Mouse (Mus musculus): Measurements from ENCODE around the gene Lat. TPM values are rescaled to one million over a fixed set of nuclear protein-coding genes. Genes with fewer than 3 reads are reported as not detected.
A peak's percentile ranks its signal among the peaks of the same experiment; 100 is the strongest.

The Lat gene
- polyA plus RNA-seq, 1 experiment from 2014 or later, result 1.0 TPM

DNA sequence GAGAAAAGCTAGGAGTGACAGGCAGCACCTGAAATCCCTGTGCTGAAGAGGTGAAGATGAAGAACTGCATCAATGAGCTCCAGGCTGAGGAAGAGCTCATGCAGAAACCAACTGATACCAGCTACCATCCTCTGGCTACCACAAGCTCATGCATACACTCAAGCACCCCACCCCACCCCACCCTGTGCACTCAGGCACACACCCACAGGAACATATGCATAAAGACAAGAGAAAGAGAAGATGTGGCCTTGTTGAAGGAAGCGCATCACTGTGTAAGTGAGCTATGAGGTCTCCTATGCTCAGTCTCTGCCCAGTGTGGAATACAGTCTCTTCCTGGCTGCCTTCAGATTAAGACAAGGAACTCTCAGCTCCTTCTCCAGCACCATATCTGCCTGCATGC is 18.8 kb upstream of the Lat start:
- Histone ChIP-seq H3K27ac (no peak overlapping the region), H3K4me3 (ENCODE audit: inconsistent target) (no peak overlapping the region), H3K79me2 (ENCODE audit: inconsistent target) (no peaks in the 10 kb centered on the region), H3K36me3 (ENCODE audit: inconsistent target) (peaks cover 34% of the 10 kb centered on the region; the same call in 1 of the 2 replicates)
- 100% methylated on average over 1 of the region's 1 CpGs for WGBS (ENCODE audit: missing documents)

GRCm38 (mm10) chr7:126383565-126383964 is 14.2 kb upstream of the Lat start:
- no peaks in the 10 kb centered on the region for H3K79me2 ChIP-seq (ENCODE audit: inconsistent target)
- H3K36me3 ChIP-seq (ENCODE audit: inconsistent target), result peaks cover 24% of the 10 kb centered on the region; the same call in 1 of the 2 replicates
- H3K4me3 ChIP-seq (ENCODE audit: inconsistent target), result no peak overlapping the region
- WGBS (ENCODE audit: missing documents), result 89% methylated on average over 5 of the region's 5 CpGs
- H3K27ac ChIP-seq, result no peak overlapping the region

- Histone ChIP-seq H3K27ac (peak within 1 kb of the TSS; percentile 88), H3K4me3 (ENCODE audit: inconsistent target) (peak within 1 kb of the TSS; percentile 100), H3K36me3 (ENCODE audit: inconsistent target) (peaks cover 15% of the 10 kb centered on the region), H3K79me2 (ENCODE audit: inconsistent target) (peaks cover 37% of the 10 kb centered on the region)
- 0% methylated on average over 33 of the region's 33 CpGs for WGBS (ENCODE audit: missing documents)
Measured at GRCm38 (mm10) chr7:126377278-126378158, 8.1 kb upstream of the Lat start, which contains the start of gene Spns1. TSS of gene Spns1 (minus strand) at chr7:126377450.

DNA sequence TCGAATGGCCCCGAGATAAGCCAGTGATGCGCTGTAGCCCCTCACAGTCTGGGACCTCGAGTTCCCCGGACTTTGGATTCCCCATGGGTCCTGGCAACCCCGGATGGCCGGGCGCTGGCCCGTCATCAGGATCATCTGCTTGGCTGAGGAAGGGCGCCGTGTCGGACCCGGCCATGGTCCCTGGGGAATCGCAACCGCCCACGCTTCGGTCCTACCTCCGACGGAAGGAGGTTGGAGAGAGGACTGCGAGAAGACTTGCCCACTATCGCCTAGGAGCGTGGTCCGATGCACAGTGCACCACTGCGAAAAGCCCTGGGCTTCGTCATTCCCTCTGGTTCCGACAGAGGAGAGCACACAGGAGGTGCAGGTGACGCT is 7.5 kb upstream of the Lat start:
- Histone ChIP-seq H3K4me3 (ENCODE audit: inconsistent target) (peak overlapping the region; percentile 100), H3K36me3 (ENCODE audit: inconsistent target) (peaks cover 21% of the 10 kb centered on the region), H3K79me2 (ENCODE audit: inconsistent target) (peaks cover 37% of the 10 kb centered on the region), H3K27ac (peak overlapping the region; percentile 88)
- under 1% methylated on average over 27 of the region's 27 CpGs for WGBS (ENCODE audit: missing documents)

DNA sequence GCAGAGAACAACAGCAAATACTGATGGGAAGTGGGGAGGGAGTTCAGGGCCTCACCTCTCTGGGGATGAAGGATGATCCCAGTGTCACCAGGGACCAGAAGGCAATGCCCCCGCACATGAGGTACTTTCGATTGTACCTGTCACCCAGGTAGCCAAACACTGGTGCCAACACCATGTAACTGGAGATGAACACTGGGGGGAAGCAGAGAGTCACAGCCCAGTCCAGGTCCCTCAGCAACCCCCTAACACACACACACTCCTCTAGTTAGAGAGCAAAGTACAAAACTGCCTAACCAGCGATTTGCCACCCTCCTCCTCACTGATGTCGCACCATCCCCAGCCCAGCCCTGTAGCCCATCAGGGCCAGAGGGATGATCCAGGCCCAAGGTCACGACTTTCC is 5.6 kb upstream of the Lat start:
- Histone ChIP-seq H3K79me2 (ENCODE audit: inconsistent target) (peaks cover 37% of the 10 kb centered on the region), H3K36me3 (ENCODE audit: inconsistent target) (peaks cover 38% of the 10 kb centered on the region), H3K4me3 (ENCODE audit: inconsistent target) (no peak overlapping the region), H3K27ac (no peak overlapping the region)
- WGBS (ENCODE audit: missing documents), result 91% methylated on average over 5 of the region's 5 CpGs

- no peak overlapping the region for H3K4me3 ChIP-seq (ENCODE audit: inconsistent target)
- H3K27ac ChIP-seq, result no peak overlapping the region
- H3K36me3 ChIP-seq (ENCODE audit: inconsistent target), result peaks cover 43% of the 10 kb centered on the region
- WGBS (ENCODE audit: missing documents), result 76% methylated on average over 3 of the region's 6 CpGs
- H3K79me2 ChIP-seq (ENCODE audit: inconsistent target), result peaks cover 37% of the 10 kb centered on the region
Measured at GRCm38 (mm10) chr7:126374526-126374925, 5.2 kb upstream of the Lat start.

- Histone ChIP-seq H3K4me3 (ENCODE audit: inconsistent target) (no peak overlapping the region), H3K79me2 (ENCODE audit: inconsistent target) (peaks cover 37% of the 10 kb centered on the region), H3K36me3 (ENCODE audit: inconsistent target) (peaks cover 43% of the 10 kb centered on the region), H3K27ac (no peak overlapping the region)
- 93% methylated on average over 9 of the region's 9 CpGs for WGBS (ENCODE audit: missing documents)
Measured at GRCm38 (mm10) chr7:126373007-126373406, 3.6 kb upstream of the Lat start.

DNA sequence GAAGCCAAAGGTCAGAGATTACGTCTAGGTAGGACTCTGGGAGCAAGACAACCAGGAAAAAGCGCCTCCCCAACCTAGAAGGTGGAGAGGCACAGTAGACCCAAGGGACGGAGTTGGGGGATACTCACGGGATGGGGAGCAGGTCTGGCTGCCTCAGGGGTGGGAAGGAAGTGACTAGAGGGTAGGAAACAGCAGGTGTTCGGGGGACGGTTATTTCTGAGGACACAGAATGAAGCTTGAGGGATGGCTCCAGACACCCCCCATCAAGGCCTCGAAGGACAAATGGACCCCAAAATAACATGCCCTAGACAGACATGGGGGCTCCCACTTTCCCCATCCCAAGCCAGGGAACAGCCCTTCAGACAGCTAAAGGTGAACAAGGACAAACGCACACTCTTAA is 1.0 kb downstream of the Lat start:
- no peak overlapping the region for H3K4me3 ChIP-seq (ENCODE audit: inconsistent target)
- 69% methylated on average over 8 of the region's 8 CpGs for WGBS (ENCODE audit: missing documents)
- H3K27ac ChIP-seq, result no peak overlapping the region
- H3K36me3 ChIP-seq (ENCODE audit: inconsistent target), result peaks cover 41% of the 10 kb centered on the region
- H3K79me2 ChIP-seq (ENCODE audit: inconsistent target), result no peaks in the 10 kb centered on the region

GRCm38 (mm10) chr7:126367636-126368035 is 1.7 kb downstream of the Lat start:
- 84% methylated on average over 10 of the region's 10 CpGs for WGBS (ENCODE audit: missing documents)

DNA sequence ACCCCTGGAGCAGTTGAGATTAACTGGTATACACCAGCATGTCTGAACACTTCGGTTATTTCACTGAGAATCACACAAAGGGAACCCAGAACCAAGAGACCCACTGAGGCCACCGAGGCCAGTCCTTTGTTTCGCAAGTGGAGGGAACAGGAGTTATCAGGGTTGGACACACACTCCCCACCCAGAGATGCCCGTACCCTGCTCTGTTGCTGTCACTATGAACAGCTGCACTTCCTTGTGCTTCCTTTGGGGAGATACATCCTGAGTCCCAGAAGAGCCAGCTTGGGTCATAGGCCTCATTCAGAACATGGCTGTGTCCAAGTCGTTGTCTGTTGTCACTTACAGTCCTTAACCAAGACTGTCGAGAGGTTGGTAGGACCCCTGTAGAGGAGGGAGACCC is 6.3 kb downstream of the Lat start:
- 84% methylated on average over 6 of the region's 6 CpGs for WGBS (ENCODE audit: missing documents)
- Histone ChIP-seq H3K27ac (no peak overlapping the region), H3K36me3 (ENCODE audit: inconsistent target) (peaks cover 4% of the 10 kb centered on the region; the same call in 1 of the 2 replicates), H3K4me3 (ENCODE audit: inconsistent target) (no peak overlapping the region), H3K79me2 (ENCODE audit: inconsistent target) (no peaks in the 10 kb centered on the region)

More at GRCm38 (mm10) chr7:126367636-126368035, 1.7 kb downstream of the Lat start:
- Histone ChIP-seq H3K27ac (no peak overlapping the region), H3K4me3 (ENCODE audit: inconsistent target) (no peak overlapping the region), H3K36me3 (ENCODE audit: inconsistent target) (peaks cover 34% of the 10 kb centered on the region), H3K79me2 (ENCODE audit: inconsistent target) (no peaks in the 10 kb centered on the region)

- Histone ChIP-seq H3K27ac (no peak overlapping the region), H3K4me3 (ENCODE audit: inconsistent target) (no peak overlapping the region), H3K36me3 (ENCODE audit: inconsistent target) (no peaks in the 10 kb centered on the region; the same call in 1 of the 2 replicates), H3K79me2 (ENCODE audit: inconsistent target) (no peaks in the 10 kb centered on the region)
- 94% methylated on average over 13 of the region's 13 CpGs for WGBS (ENCODE audit: missing documents)
Measured at GRCm38 (mm10) chr7:126359049-126359448, 10.3 kb downstream of the Lat start.

DNA sequence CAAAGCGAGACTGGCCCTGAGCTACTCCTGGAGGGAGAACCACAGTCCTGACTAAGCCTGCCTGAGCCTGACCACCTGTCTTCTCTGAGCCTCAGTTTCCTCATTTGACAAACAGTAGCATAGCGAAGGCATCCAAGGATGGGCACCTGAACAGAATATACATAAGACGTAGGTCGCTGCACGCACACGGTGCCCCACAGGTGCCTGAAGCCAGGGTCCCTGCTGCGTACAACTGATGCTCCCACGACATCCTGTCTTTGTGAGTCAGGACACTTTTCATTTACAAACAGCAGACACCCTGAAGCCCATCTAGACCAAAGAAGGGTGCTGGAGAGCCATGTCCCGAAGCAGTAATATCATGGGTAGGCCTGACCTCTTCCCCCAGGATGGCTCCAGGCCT is 11.0 kb downstream of the Lat start:
- no peak overlapping the region for H3K4me3 ChIP-seq (ENCODE audit: inconsistent target)
- H3K79me2 ChIP-seq (ENCODE audit: inconsistent target), result no peaks in the 10 kb centered on the region
- 95% methylated on average over 9 of the region's 9 CpGs for WGBS (ENCODE audit: missing documents)
- no peaks in the 10 kb centered on the region for H3K36me3 ChIP-seq (ENCODE audit: inconsistent target)
- H3K27ac ChIP-seq, result no peak overlapping the region

GRCm38 (mm10) chr7:126357838-126358237 is 11.5 kb downstream of the Lat start:
- WGBS (ENCODE audit: missing documents), result 86% methylated on average over 5 of the region's 6 CpGs
- no peak overlapping the region for H3K4me3 ChIP-seq (ENCODE audit: inconsistent target)
- no peaks in the 10 kb centered on the region for H3K79me2 ChIP-seq (ENCODE audit: inconsistent target)
- H3K27ac ChIP-seq, result no peak overlapping the region
- no peaks in the 10 kb centered on the region for H3K36me3 ChIP-seq (ENCODE audit: inconsistent target)

GRCm38 (mm10) chr7:126356793-126357591 is 12.4 kb downstream of the Lat start:
- Histone ChIP-seq H3K4me3 (ENCODE audit: inconsistent target) (no peak overlapping the region), H3K27ac (no peak overlapping the region), H3K79me2 (ENCODE audit: inconsistent target) (no peaks in the 10 kb centered on the region), H3K36me3 (ENCODE audit: inconsistent target) (no peaks in the 10 kb centered on the region)
- whole genome bisulfite sequencing (ENCODE audit: missing documents), result 33% methylated on average over 7 of the region's 7 CpGs
